Mouse (Mus musculus): ENCODE measurements around the gene Enox1. TPM values are rescaled to one million over a fixed set of nuclear protein-coding genes. Genes with fewer than 3 reads are reported as not detected.
"Not testable (repeated sequence)": the region's sequence is repeated elsewhere in the genome, so short reads cannot be mapped to it uniquely, and the experiment has no call there.

Enox1 gene
- 45.7 and 46.2 TPM in 2 replicates for polyA plus RNA-seq (2015; fragmentation: Nextera tagmentation; extraction: Ambion mirVana)

DNA sequence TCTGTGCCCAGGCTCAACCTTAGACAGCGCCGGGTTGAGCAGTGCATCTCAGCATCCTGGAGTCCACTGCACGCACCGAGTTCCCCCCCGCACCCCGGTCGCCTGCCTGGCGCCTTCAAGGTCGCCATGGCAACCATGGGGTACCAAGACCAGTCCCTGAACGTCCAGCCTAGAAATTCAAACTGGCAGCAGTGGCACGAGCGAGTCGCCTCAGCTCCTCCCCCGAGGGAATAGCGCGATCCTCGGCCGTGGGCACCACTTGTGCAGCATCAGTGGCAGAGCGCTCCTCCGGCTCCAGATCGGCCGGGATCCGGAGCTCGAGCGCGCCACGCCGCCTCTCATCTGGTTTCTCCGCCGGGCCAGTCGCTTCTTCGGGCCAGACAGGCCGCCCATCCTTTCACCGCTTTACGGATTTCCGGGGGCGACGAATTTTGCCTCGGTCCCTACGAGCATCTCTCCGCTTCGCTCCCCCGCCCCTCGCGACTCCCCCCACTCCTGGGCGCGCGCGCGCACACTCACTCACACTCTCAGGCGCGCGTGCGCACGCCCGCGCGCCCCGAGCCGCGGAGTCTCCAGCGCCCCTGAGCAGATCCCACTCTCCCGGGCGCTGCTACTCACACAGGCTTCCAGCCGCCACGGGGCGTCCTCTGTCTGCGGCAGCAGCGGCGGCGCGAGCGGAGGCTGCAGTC lies at the start of gene Enox1:
Enox1 (plus strand) TSS at position 542 of the 689 bp plus-strand sequence.
- Histone ChIP-seq H3K4me1 (replicated peaks) (peaks cover 50% of the 10 kb centered on the region), H3K9ac (peak within 1 kb of the TSS; percentile 98), H3K36me3 (no peaks in the 10 kb centered on the region), H3K27ac (peak within 1 kb of the TSS; percentile 96), H3K4me3 (peak within 1 kb of the TSS; percentile 92), H3K27me3 (no peaks in the 10 kb centered on the region), H3K4me2 (peak within 1 kb of the TSS; percentile 87), H3K9me3 (no peaks in the 10 kb centered on the region)
- peak; percentile 92 for ATAC-seq (ENCODE audit: low FRiP score)
- WGBS = under 1% methylated on average over 73 of the region's 73 CpGs

GRCm38 (mm10) chr14:77110622-77111021 lies 45.9 kb upstream of the Enox1 start:
- not testable (repeated sequence) for H3K27ac ChIP-seq; H3K4me2 ChIP-seq; H3K9me3 ChIP-seq; H3K4me1 ChIP-seq (replicated peaks); H3K9ac ChIP-seq; H3K36me3 ChIP-seq; H3K27me3 ChIP-seq; ATAC-seq (ENCODE audit: low FRiP score); H3K4me3 ChIP-seq
- WGBS = 36% methylated on average over 5 of the region's 5 CpGs

- WGBS = 93% methylated on average over 5 of the region's 5 CpGs
- H3K36me3 ChIP-seq = no peaks in the 10 kb centered on the region
- no peaks in the 10 kb centered on the region for H3K9me3 ChIP-seq
- H3K4me3 ChIP-seq = no peak overlapping the region
- no peaks in the 10 kb centered on the region for H3K27me3 ChIP-seq
- no peak overlapping the region for H3K27ac ChIP-seq
- ATAC-seq (ENCODE audit: low FRiP score) = no peak
- no peaks in the 10 kb centered on the region for H3K4me1 ChIP-seq (replicated peaks)
- no peak overlapping the region for H3K9ac ChIP-seq
- H3K4me2 ChIP-seq = no peak overlapping the region
These were observed 26.0 kb upstream of the Enox1 start for GRCm38 (mm10) chr14:77130612-77131011.

GRCm38 (mm10) chr14:77136936-77137335 lies 19.6 kb upstream of the Enox1 start:
- 52% methylated on average over 6 of the region's 6 CpGs for WGBS
- H3K27ac ChIP-seq = no peak overlapping the region

GRCm38 (mm10) chr14:77141324-77142282 lies 15.0 kb upstream of the Enox1 start:
- H3K27me3 ChIP-seq = 0 out of 2 replicates have a peak, but pooled peaks cover 5% of the 10 kb centered on the region
- 32% methylated on average over 17 of the region's 17 CpGs for WGBS
- no peak overlapping the region for H3K27ac ChIP-seq
- no peak overlapping the region for H3K4me2 ChIP-seq
- peak; percentile 83 for ATAC-seq (ENCODE audit: low FRiP score)
- no peak overlapping the region for H3K9ac ChIP-seq
- H3K9me3 ChIP-seq = no peaks in the 10 kb centered on the region
- peaks cover 5% of the 10 kb centered on the region; the same call in 1 of the 2 replicates for H3K4me1 ChIP-seq (replicated peaks)
- H3K36me3 ChIP-seq = no peaks in the 10 kb centered on the region
- no peak overlapping the region for H3K4me3 ChIP-seq

More at GRCm38 (mm10) chr14:77136936-77137335, 19.6 kb upstream of the Enox1 start:
- H3K9me3 ChIP-seq = no peaks in the 10 kb centered on the region
- H3K4me1 ChIP-seq (replicated peaks) = peaks cover 8% of the 10 kb centered on the region; the same call in 1 of the 2 replicates
- H3K36me3 ChIP-seq = no peaks in the 10 kb centered on the region
- no peak overlapping the region for H3K9ac ChIP-seq
- no peak overlapping the region for H3K4me2 ChIP-seq
- H3K4me3 ChIP-seq = no peak overlapping the region
- H3K27me3 ChIP-seq = 0 out of 2 replicates have a peak, but pooled peaks cover 5% of the 10 kb centered on the region
- no peak for ATAC-seq (ENCODE audit: low FRiP score)

DNA sequence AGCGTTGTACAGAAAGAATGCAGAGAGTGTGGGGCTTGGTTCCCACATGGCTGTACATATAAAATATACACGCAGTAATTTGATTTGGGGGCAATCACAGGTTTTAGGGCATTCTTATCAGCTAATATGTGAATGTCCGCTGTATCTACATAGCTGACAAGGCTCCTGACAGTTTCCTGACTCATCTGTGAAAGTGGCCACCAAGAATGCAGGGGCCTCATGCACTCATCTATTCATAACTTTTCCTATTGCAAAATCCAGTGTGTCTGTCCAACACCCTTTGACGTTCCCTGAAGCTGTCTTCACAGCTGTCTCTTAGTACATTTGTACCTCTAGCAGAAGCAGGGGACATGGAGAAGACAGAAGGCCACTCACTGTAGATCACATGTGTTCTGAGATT lies 11.5 kb upstream of the Enox1 start:
- Histone ChIP-seq H3K4me1 (replicated peaks) (no peaks in the 10 kb centered on the region), H3K36me3 (no peaks in the 10 kb centered on the region), H3K27me3 (0 out of 2 replicates have a peak, but pooled peaks cover 2% of the 10 kb centered on the region), H3K4me3 (no peak overlapping the region), H3K4me2 (no peak overlapping the region), H3K27ac (no peak overlapping the region), H3K9me3 (no peaks in the 10 kb centered on the region), H3K9ac (no peak overlapping the region)
- 85% methylated on average over 4 of the region's 4 CpGs for WGBS
- ATAC-seq (ENCODE audit: low FRiP score) = no peak

DNA sequence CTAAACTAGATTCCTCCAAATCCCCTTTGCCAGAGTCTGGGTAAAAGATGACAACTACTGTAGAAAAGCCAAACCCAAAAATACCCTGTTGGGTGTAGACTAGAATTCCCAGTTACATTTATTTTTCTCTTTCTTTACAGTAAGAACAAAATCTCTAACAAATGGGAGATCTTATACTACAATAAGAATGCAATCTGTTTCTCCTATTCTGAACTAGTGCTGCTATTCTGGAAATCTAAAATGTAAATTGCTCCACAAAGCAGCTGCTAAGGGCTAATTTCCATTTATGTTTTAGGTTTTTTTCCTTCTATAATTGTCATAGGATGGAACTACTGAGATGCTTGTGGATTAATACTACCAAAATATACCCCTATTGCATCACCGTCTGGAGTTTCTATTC lies 8.9 kb upstream of the Enox1 start:
- 96% methylated on average over 1 of the region's 1 CpGs for WGBS
- H3K4me3 ChIP-seq = no peak overlapping the region
- no peaks in the 10 kb centered on the region for H3K27me3 ChIP-seq
- no peak for ATAC-seq (ENCODE audit: low FRiP score)
- H3K36me3 ChIP-seq = no peaks in the 10 kb centered on the region
- H3K27ac ChIP-seq = no peak overlapping the region
- no peak overlapping the region for H3K4me2 ChIP-seq
- no peaks in the 10 kb centered on the region for H3K4me1 ChIP-seq (replicated peaks)
- H3K9me3 ChIP-seq = no peaks in the 10 kb centered on the region
- no peak overlapping the region for H3K9ac ChIP-seq

DNA sequence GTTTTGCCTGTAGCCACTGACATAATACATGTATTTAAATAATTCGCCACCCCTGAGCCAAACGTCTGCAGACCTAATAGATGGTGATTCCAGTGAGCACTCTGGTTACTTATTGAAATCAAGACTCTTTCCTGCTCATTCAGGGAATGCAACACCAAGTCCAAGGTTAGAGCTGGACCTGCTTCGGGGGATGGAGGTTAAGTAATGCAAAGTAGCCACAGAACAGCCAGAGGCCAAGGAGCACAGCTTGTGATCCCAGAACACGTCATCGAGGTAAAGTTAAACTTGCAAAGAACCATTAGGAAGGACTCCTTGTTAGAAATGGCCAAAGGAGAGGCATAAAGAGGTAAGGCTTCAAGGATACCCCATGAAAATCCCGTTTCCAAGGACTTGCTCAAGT lies 6.0 kb upstream of the Enox1 start:
- Histone ChIP-seq H3K4me3 (no peak overlapping the region), H3K27me3 (no peaks in the 10 kb centered on the region), H3K4me2 (no peak overlapping the region), H3K36me3 (no peaks in the 10 kb centered on the region), H3K9me3 (no peaks in the 10 kb centered on the region), H3K9ac (no peak overlapping the region), H3K27ac (no peak overlapping the region), H3K4me1 (replicated peaks) (peaks cover 7% of the 10 kb centered on the region)
- WGBS = 75% methylated on average over 6 of the region's 6 CpGs
- no peak for ATAC-seq (ENCODE audit: low FRiP score)

GRCm38 (mm10) chr14:77151431-77151830 lies 5.1 kb upstream of the Enox1 start:
- Histone ChIP-seq H3K27me3 (no peaks in the 10 kb centered on the region), H3K36me3 (no peaks in the 10 kb centered on the region), H3K4me3 (no peak overlapping the region), H3K4me2 (no peak overlapping the region), H3K27ac (no peak overlapping the region), H3K9me3 (no peaks in the 10 kb centered on the region), H3K9ac (no peak overlapping the region), H3K4me1 (replicated peaks) (peaks cover 13% of the 10 kb centered on the region)
- ATAC-seq (ENCODE audit: low FRiP score) = no peak
- 88% methylated on average over 7 of the region's 7 CpGs for WGBS

GRCm38 (mm10) chr14:77156911-77157504 lies 445 bp downstream of the Enox1 start:
- H3K4me1 ChIP-seq (replicated peaks) = peaks cover 50% of the 10 kb centered on the region

DNA sequence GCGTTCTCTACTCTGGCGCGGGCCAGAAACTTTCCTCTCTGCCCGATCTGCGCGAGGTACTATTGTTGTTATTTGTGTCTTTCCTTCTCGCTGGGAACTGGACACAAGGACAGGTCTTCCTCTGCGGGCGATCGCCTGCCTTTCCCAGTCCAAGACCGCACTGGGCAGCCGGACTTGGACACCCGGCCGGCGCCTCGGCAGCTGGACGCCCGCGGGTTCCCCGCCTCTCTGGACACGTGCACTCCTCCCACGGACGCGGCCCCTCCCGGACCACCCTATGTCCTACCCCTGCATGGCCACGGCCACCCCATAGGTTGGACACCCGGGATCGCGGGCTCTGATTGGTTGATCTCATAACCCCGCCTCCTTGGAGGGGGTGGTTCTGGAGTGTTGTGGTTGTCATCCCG lies 945 bp downstream of the Enox1 start:
- Histone ChIP-seq H3K4me1 (replicated peaks) (peaks cover 53% of the 10 kb centered on the region), H3K9me3 (no peaks in the 10 kb centered on the region), H3K4me2 (peak overlapping the region; percentile 87), H3K27me3 (no peaks in the 10 kb centered on the region), H3K4me3 (peak overlapping the region; percentile 92), H3K36me3 (no peaks in the 10 kb centered on the region), H3K9ac (peak overlapping the region; percentile 98), H3K27ac (peak overlapping the region; percentile 96)
- WGBS = 2% methylated on average over 31 of the region's 31 CpGs
- peak; percentile 86 for ATAC-seq (ENCODE audit: low FRiP score)

More at GRCm38 (mm10) chr14:77156911-77157504, 445 bp downstream of the Enox1 start:
- H3K9ac ChIP-seq = peak overlapping the region; percentile 98
- H3K4me3 ChIP-seq = peak overlapping the region; percentile 92
- ATAC-seq (ENCODE audit: low FRiP score) = peak; percentile 50
- WGBS = under 1% methylated on average over 55 of the region's 64 CpGs
- no peaks in the 10 kb centered on the region for H3K36me3 ChIP-seq
- peak overlapping the region; percentile 96 for H3K27ac ChIP-seq
- no peaks in the 10 kb centered on the region for H3K27me3 ChIP-seq
- H3K4me2 ChIP-seq = peak overlapping the region; percentile 87
- no peaks in the 10 kb centered on the region for H3K9me3 ChIP-seq

- whole genome bisulfite sequencing = 49% methylated on average over 5 of the region's 5 CpGs
- no peak for ATAC-seq (ENCODE audit: low FRiP score)
- H3K9me3 ChIP-seq = no peaks in the 10 kb centered on the region
- peak overlapping the region; percentile 92 for H3K4me3 ChIP-seq
- no peaks in the 10 kb centered on the region for H3K36me3 ChIP-seq
- peak overlapping the region; percentile 87 for H3K4me2 ChIP-seq
- H3K9ac ChIP-seq = peak overlapping the region; percentile 60; the same call in 1 of the 2 replicates
- peak overlapping the region; percentile 76 for H3K27ac ChIP-seq
- no peaks in the 10 kb centered on the region for H3K27me3 ChIP-seq
- peaks cover 56% of the 10 kb centered on the region for H3K4me1 ChIP-seq (replicated peaks)
These were observed 2.8 kb downstream of the Enox1 start for GRCm38 (mm10) chr14:77159397-77159796.

All from hindbrain, embryonic 13.5 days (tissue).